In genomic region chr16:65600798-65601197, GRCm38 (mm10) we compare ENCODE assay signal across 24 mouse cellular contexts.
"Had no signal": no experiment of that assay in that cellular context is flagged by ENCODE, and none has a peak within 500 bp of the region (broad histone marks: within the 10 kb centered on the region; RNA-seq: fewer than 3 reads in every experiment).

No protein-coding gene starts in this region.

- H3K4me3 ChIP-seq: embryonic facial prominence, embryonic 10.5 days; embryonic facial prominence, embryonic 12.5 days; embryonic facial prominence, embryonic 13.5 days; embryonic facial prominence, embryonic 15.5 days; erythroblast, embryonic 14.5 days; forebrain, embryonic 10.5 days; forebrain, embryonic 12.5 days; forebrain, embryonic 13.5 days; forebrain, embryonic 15.5 days; gastrocnemius, adult 2 months; heart, adult 2 months; heart, embryonic 10.5 days had no signal

- H3K27ac ChIP-seq: embryonic facial prominence, embryonic 10.5 days; embryonic facial prominence, embryonic 12.5 days; embryonic facial prominence, embryonic 13.5 days; embryonic facial prominence, embryonic 15.5 days; forebrain, embryonic 10.5 days; forebrain, embryonic 12.5 days; forebrain, embryonic 13.5 days; forebrain, embryonic 15.5 days; gastrocnemius, adult 2 months; heart, adult 2 months; heart, embryonic 10.5 days had no signal

- H3K4me2 ChIP-seq: embryonic facial prominence, embryonic 12.5 days; embryonic facial prominence, embryonic 13.5 days; embryonic facial prominence, embryonic 15.5 days; forebrain, embryonic 12.5 days; forebrain, embryonic 13.5 days; forebrain, embryonic 15.5 days; heart, embryonic 11.5 days had no signal

- H3K36me3 ChIP-seq: embryonic facial prominence, embryonic 10.5 days; embryonic facial prominence, embryonic 12.5 days; embryonic facial prominence, embryonic 13.5 days; embryonic facial prominence, embryonic 15.5 days; forebrain, embryonic 10.5 days; forebrain, embryonic 12.5 days; forebrain, embryonic 15.5 days; heart, embryonic 10.5 days had no signal

- H3K4me1 ChIP-seq: embryonic facial prominence, embryonic 10.5 days; embryonic facial prominence, embryonic 12.5 days; embryonic facial prominence, embryonic 13.5 days; embryonic facial prominence, embryonic 15.5 days; forebrain, embryonic 10.5 days; forebrain, embryonic 12.5 days; forebrain, embryonic 13.5 days; forebrain, embryonic 15.5 days; heart, embryonic 10.5 days had no signal

- H3K9me3 ChIP-seq: embryonic facial prominence, embryonic 10.5 days; embryonic facial prominence, embryonic 12.5 days; embryonic facial prominence, embryonic 13.5 days; embryonic facial prominence, embryonic 15.5 days; forebrain, embryonic 10.5 days; forebrain, embryonic 12.5 days; forebrain, embryonic 13.5 days; forebrain, embryonic 15.5 days; heart, embryonic 10.5 days had no signal

- H3K27me3 ChIP-seq: embryonic facial prominence, embryonic 12.5 days; embryonic facial prominence, embryonic 13.5 days; embryonic facial prominence, embryonic 15.5 days; forebrain, embryonic 12.5 days; forebrain, embryonic 13.5 days; forebrain, embryonic 15.5 days had no signal

- H3K9ac ChIP-seq: embryonic facial prominence, embryonic 12.5 days; embryonic facial prominence, embryonic 13.5 days; embryonic facial prominence, embryonic 15.5 days; forebrain, embryonic 12.5 days; forebrain, embryonic 13.5 days; forebrain, embryonic 15.5 days; forebrain, postnatal 0 days had no signal

- DNase-seq: cerebellum, postnatal 14 days; cerebellum, postnatal 25 days; cerebellum, postnatal 36 days; embryo, embryonic 11 days; forebrain, postnatal 0 days; gastrocnemius, adult 2 months; gastrocnemius, postnatal 10 days; gastrocnemius, postnatal 14 days; gastrocnemius, postnatal 25 days; gastrocnemius, postnatal 36 days; heart, adult 11 months; heart, adult 18-20 months; heart, adult 2 months had no signal
